Mouse (Mus musculus): Measurements from ENCODE around the gene Aqp1. TPM values are rescaled to one million over a fixed set of nuclear protein-coding genes. Genes with fewer than 3 reads are reported as not detected.

Aqp1 gene
- polyA plus RNA-seq, 1 experiment, result 310 TPM

GRCm38 (mm10) chr6:55321518-55321917, 14.7 kb upstream of the Aqp1 start:
- no peak for TF ChIP-seq POLR2A (IDR thresholded peaks at IDR 0.05; ENCODE audit: low read depth, low read length)
- TF ChIP-seq CTCF (IDR thresholded peaks at IDR 0.05; ENCODE audit: extremely low read depth, insufficient read length, insufficient replicate concordance, low read depth, low read length), result no peak

GRCm38 (mm10) chr6:55322980-55323379, 13.3 kb upstream of the Aqp1 start:
- no peaks in the 10 kb centered on the region for H3K36me3 ChIP-seq (ENCODE audit: control insufficient read depth, insufficient read depth, low read length)
- no peak for TF ChIP-seq CTCF (IDR thresholded peaks at IDR 0.05; ENCODE audit: extremely low read depth, insufficient read length, insufficient replicate concordance, low read depth, low read length)
- TF ChIP-seq POLR2A (IDR thresholded peaks at IDR 0.05; ENCODE audit: low read depth, low read length), result no peak
- peaks cover 42% of the 10 kb centered on the region for H3K4me1 ChIP-seq (ENCODE audit: control insufficient read depth, insufficient read depth, insufficient read length, low read length)
- H3K4me3 ChIP-seq (ENCODE audit: low read depth, low read length), result no peak overlapping the region
- peak overlapping the region; percentile 95 for H3K27ac ChIP-seq (ENCODE audit: insufficient read depth, low read depth, low read length)
- 53% methylated on average over 2 of the region's 2 CpGs for WGBS
- no peaks in the 10 kb centered on the region for H3K27me3 ChIP-seq (ENCODE audit: control insufficient read depth, insufficient read depth, low read length)

More at GRCm38 (mm10) chr6:55321518-55321917, 14.7 kb upstream of the Aqp1 start:
- Histone ChIP-seq H3K4me1 (ENCODE audit: control insufficient read depth, insufficient read depth, insufficient read length, low read length) (peaks cover 29% of the 10 kb centered on the region), H3K27me3 (ENCODE audit: control insufficient read depth, insufficient read depth, low read length) (no peaks in the 10 kb centered on the region), H3K27ac (ENCODE audit: insufficient read depth, low read depth, low read length) (no peak overlapping the region), H3K4me3 (ENCODE audit: low read depth, low read length) (no peak overlapping the region), H3K36me3 (ENCODE audit: control insufficient read depth, insufficient read depth, low read length) (no peaks in the 10 kb centered on the region)
- WGBS, result 83% methylated on average over 6 of the region's 6 CpGs

GRCm38 (mm10) chr6:55323908-55324634, 12.2 kb upstream of the Aqp1 start:
- H3K27ac ChIP-seq (ENCODE audit: insufficient read depth, low read depth, low read length), result peak overlapping the region; percentile 95

GRCm38 (mm10) chr6:55324785-55325184, 11.4 kb upstream of the Aqp1 start:
- H3K36me3 ChIP-seq (ENCODE audit: control insufficient read depth, insufficient read depth, low read length), result no peaks in the 10 kb centered on the region
- no peak for TF ChIP-seq POLR2A (IDR thresholded peaks at IDR 0.05; ENCODE audit: low read depth, low read length)
- TF ChIP-seq CTCF (IDR thresholded peaks at IDR 0.05; ENCODE audit: extremely low read depth, insufficient read length, insufficient replicate concordance, low read depth, low read length), result peak; percentile 39; the same call in 1 of the 2 replicates
- H3K27ac ChIP-seq (ENCODE audit: insufficient read depth, low read depth, low read length), result peak overlapping the region; percentile 92
- no peak overlapping the region for H3K4me3 ChIP-seq (ENCODE audit: low read depth, low read length)
- WGBS, result 17% methylated on average over 1 of the region's 1 CpGs
- H3K27me3 ChIP-seq (ENCODE audit: control insufficient read depth, insufficient read depth, low read length), result no peaks in the 10 kb centered on the region
- H3K4me1 ChIP-seq (ENCODE audit: control insufficient read depth, insufficient read depth, insufficient read length, low read length), result peaks cover 45% of the 10 kb centered on the region

More at GRCm38 (mm10) chr6:55323908-55324634, 12.2 kb upstream of the Aqp1 start:
- Histone ChIP-seq H3K4me3 (ENCODE audit: low read depth, low read length) (peak overlapping the region; percentile 32), H3K36me3 (ENCODE audit: control insufficient read depth, insufficient read depth, low read length) (no peaks in the 10 kb centered on the region), H3K4me1 (ENCODE audit: control insufficient read depth, insufficient read depth, insufficient read length, low read length) (peaks cover 50% of the 10 kb centered on the region), H3K27me3 (ENCODE audit: control insufficient read depth, insufficient read depth, low read length) (no peaks in the 10 kb centered on the region)
- 21% methylated on average over 17 of the region's 17 CpGs for WGBS
- TF ChIP-seq POLR2A (IDR thresholded peaks at IDR 0.05; ENCODE audit: low read depth, low read length), result no peak
- no peak for TF ChIP-seq CTCF (IDR thresholded peaks at IDR 0.05; ENCODE audit: extremely low read depth, insufficient read length, insufficient replicate concordance, low read depth, low read length)

GRCm38 (mm10) chr6:55326299-55326698, 9.9 kb upstream of the Aqp1 start:
- no peak overlapping the region for H3K27ac ChIP-seq (ENCODE audit: insufficient read depth, low read depth, low read length)
- H3K27me3 ChIP-seq (ENCODE audit: control insufficient read depth, insufficient read depth, low read length), result no peaks in the 10 kb centered on the region
- WGBS, result 52% methylated on average over 4 of the region's 4 CpGs
- no peaks in the 10 kb centered on the region for H3K36me3 ChIP-seq (ENCODE audit: control insufficient read depth, insufficient read depth, low read length)
- no peak overlapping the region for H3K4me3 ChIP-seq (ENCODE audit: low read depth, low read length)
- TF ChIP-seq CTCF (IDR thresholded peaks at IDR 0.05; ENCODE audit: extremely low read depth, insufficient read length, insufficient replicate concordance, low read depth, low read length), result no peak
- TF ChIP-seq POLR2A (IDR thresholded peaks at IDR 0.05; ENCODE audit: low read depth, low read length), result no peak
- peaks cover 45% of the 10 kb centered on the region for H3K4me1 ChIP-seq (ENCODE audit: control insufficient read depth, insufficient read depth, insufficient read length, low read length)

- H3K36me3 ChIP-seq (ENCODE audit: control insufficient read depth, insufficient read depth, low read length), result no peaks in the 10 kb centered on the region
- TF ChIP-seq POLR2A (IDR thresholded peaks at IDR 0.05; ENCODE audit: low read depth, low read length) (no peak), CTCF (IDR thresholded peaks at IDR 0.05; ENCODE audit: extremely low read depth, insufficient read length, insufficient replicate concordance, low read depth, low read length) (no peak)
- H3K27ac ChIP-seq (ENCODE audit: insufficient read depth, low read depth, low read length), result no peak overlapping the region
- H3K27me3 ChIP-seq (ENCODE audit: control insufficient read depth, insufficient read depth, low read length), result no peaks in the 10 kb centered on the region
- H3K4me3 ChIP-seq (ENCODE audit: low read depth, low read length), result no peak overlapping the region
- WGBS, result 39% methylated on average over 13 of the region's 13 CpGs
- H3K4me1 ChIP-seq (ENCODE audit: control insufficient read depth, insufficient read depth, insufficient read length, low read length), result peaks cover 45% of the 10 kb centered on the region
Measured at GRCm38 (mm10) chr6:55327326-55327725, 8.9 kb upstream of the Aqp1 start.

GRCm38 (mm10) chr6:55328179-55328578, 8.1 kb upstream of the Aqp1 start:
- Histone ChIP-seq H3K4me3 (ENCODE audit: low read depth, low read length) (no peak overlapping the region), H3K4me1 (ENCODE audit: control insufficient read depth, insufficient read depth, insufficient read length, low read length) (peaks cover 44% of the 10 kb centered on the region), H3K36me3 (ENCODE audit: control insufficient read depth, insufficient read depth, low read length) (no peaks in the 10 kb centered on the region), H3K27ac (ENCODE audit: insufficient read depth, low read depth, low read length) (0 out of 2 replicates have a peak overlapping the region, but pooled peaks have one; percentile 7), H3K27me3 (ENCODE audit: control insufficient read depth, insufficient read depth, low read length) (no peaks in the 10 kb centered on the region)
- 33% methylated on average over 4 of the region's 4 CpGs for WGBS
- no peak for TF ChIP-seq POLR2A (IDR thresholded peaks at IDR 0.05; ENCODE audit: low read depth, low read length)
- TF ChIP-seq CTCF (IDR thresholded peaks at IDR 0.05; ENCODE audit: extremely low read depth, insufficient read length, insufficient replicate concordance, low read depth, low read length), result no peak
